Mouse (Mus musculus) small intestine, adult 2 months (tissue): ENCODE results near the gene Ptpn14.

Experiments
- CTCF ChIP-seq: fragments of 200-500 bp; IDR thresholded peaks from 2 replicates; pipeline ENCODE4 v1.5.1; 2012; ENCODE audit warnings: low read depth, mild to moderate bottlenecking, control low read depth, inconsistent platforms, low read length, moderate library complexity, mixed read lengths; ENCODE audit not compliant: insufficient replicate concordance, insufficient read length; ENCODE audit errors: extremely low read depth
- POLR2A ChIP-seq: fragments of 200-500 bp; IDR thresholded peaks from 2 replicates; pipeline ENCODE4 v1.6.1; 2012; ENCODE audit warnings: low read depth, mild to moderate bottlenecking, control low read depth, inconsistent platforms, low read length, moderate library complexity

DNA sequence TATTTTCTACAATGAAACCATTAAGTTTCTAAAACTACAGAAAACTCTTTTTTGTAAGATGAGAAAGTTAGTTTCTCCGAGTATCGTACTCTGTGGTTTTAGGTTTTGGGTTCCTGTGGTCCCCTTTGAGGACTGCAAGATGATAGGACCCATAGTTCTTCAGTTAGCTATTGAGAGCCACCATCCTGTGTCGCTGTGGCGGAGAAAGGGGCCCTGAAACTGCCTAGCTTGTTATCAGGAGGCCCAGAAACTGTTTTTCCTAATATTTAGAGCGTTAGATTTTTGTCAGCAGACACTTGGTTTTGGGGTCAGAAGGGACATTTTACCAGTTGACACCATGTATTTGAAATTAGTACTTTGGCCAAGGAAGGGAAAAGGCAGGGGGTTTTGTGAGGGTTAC, 127.7 kb downstream of the Ptpn14 start:
- TF ChIP-seq CTCF (no peak), POLR2A (no peak)
